Mouse (Mus musculus): ENCODE measurements around the gene Pnkp. TPM values are rescaled to one million over a fixed set of nuclear protein-coding genes. Genes with fewer than 3 reads are reported as not detected.

Gene Pnkp
- polyA plus RNA-seq, 1 experiment from 2014 or later = 39.8 TPM

DNA sequence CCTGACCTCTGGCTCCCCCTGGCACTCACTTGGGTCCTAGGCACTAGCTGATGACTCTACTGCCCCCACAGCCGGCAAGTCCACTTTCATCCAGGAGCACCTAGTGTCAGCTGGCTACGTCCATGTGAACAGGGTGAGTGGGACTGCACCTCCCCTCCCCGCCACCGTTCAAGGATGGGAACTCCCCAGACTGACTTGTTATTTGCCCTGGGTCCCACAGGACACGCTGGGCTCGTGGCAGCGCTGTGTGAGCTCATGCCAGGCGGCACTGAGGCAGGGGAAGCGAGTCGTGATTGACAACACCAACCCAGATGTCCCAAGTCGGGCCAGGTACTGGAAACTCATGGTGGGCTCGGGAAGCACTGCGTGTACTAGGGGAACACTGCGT lies 4.5 kb downstream of the Pnkp start:
- WGBS = 90% methylated on average over 14 of the region's 14 CpGs
- peak overlapping the region; percentile 69 for H3K27ac ChIP-seq
- peak overlapping the region; percentile 8; the same call in 1 of the 2 replicates for H3K4me3 ChIP-seq
- peaks cover 74% of the 10 kb centered on the region for H3K36me3 ChIP-seq (replicated peaks)
- H3K4me1 ChIP-seq = peaks cover 60% of the 10 kb centered on the region
- no peaks in the 10 kb centered on the region for H3K27me3 ChIP-seq (ENCODE audit: poor library complexity, severe bottlenecking)
- no peak for DNase-seq (ENCODE audit: extremely low spot score, low spot score)
- no peaks in the 10 kb centered on the region for H3K9me3 ChIP-seq

DNA sequence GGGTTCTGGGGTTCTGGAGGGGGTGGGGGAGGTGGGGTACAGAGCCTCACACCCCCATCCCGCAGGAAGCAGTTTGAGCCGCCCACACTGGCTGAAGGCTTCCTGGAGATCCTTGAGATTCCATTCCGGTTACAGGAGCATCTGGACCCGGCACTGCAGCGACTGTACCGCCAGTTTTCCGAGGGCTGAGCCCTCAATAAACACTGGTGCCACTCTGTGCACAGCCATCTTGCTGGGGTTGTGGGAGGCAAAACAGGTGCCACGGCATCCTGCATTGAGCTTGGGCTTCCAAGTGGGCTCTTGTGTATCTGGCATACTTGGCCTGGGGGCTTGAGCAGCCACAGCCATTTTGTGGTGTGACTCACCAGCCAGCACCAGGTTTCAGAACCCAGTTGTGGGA lies 5.5 kb downstream of the Pnkp start:
- H3K27me3 ChIP-seq (ENCODE audit: poor library complexity, severe bottlenecking) = no peaks in the 10 kb centered on the region
- H3K36me3 ChIP-seq (replicated peaks) = peaks cover 84% of the 10 kb centered on the region
- H3K4me3 ChIP-seq = peak overlapping the region; percentile 8; the same call in 1 of the 2 replicates
- no peak for DNase-seq (ENCODE audit: extremely low spot score, low spot score)
- peaks cover 61% of the 10 kb centered on the region for H3K4me1 ChIP-seq
- WGBS = 94% methylated on average over 8 of the region's 8 CpGs
- no peak overlapping the region for H3K27ac ChIP-seq
- H3K9me3 ChIP-seq = no peaks in the 10 kb centered on the region

- DNase-seq (ENCODE audit: extremely low spot score, low spot score) = no peak
- WGBS = 93% methylated on average over 14 of the region's 14 CpGs
- H3K27me3 ChIP-seq (ENCODE audit: poor library complexity, severe bottlenecking) = no peaks in the 10 kb centered on the region
- H3K4me3 ChIP-seq = peak overlapping the region; percentile 8; the same call in 1 of the 2 replicates
- no peaks in the 10 kb centered on the region for H3K9me3 ChIP-seq
- no peak overlapping the region for H3K27ac ChIP-seq
- peaks cover 91% of the 10 kb centered on the region for H3K36me3 ChIP-seq (replicated peaks)
- H3K4me1 ChIP-seq = peaks cover 61% of the 10 kb centered on the region
Observed at GRCm38 (mm10) chr7:44863210-44863609, 6.3 kb downstream of the Pnkp start.

- DNase-seq (ENCODE audit: extremely low spot score, low spot score) = no peak
- H3K36me3 ChIP-seq (replicated peaks) = peaks cover 89% of the 10 kb centered on the region
- WGBS = 90% methylated on average over 11 of the region's 11 CpGs
- peaks cover 60% of the 10 kb centered on the region for H3K4me1 ChIP-seq
- H3K9me3 ChIP-seq = no peaks in the 10 kb centered on the region
- H3K27ac ChIP-seq = no peak overlapping the region
- no peaks in the 10 kb centered on the region for H3K27me3 ChIP-seq (ENCODE audit: poor library complexity, severe bottlenecking)
- H3K4me3 ChIP-seq = peak overlapping the region; percentile 19
Observed at GRCm38 (mm10) chr7:44863982-44864494, 7.1 kb downstream of the Pnkp start.

DNA sequence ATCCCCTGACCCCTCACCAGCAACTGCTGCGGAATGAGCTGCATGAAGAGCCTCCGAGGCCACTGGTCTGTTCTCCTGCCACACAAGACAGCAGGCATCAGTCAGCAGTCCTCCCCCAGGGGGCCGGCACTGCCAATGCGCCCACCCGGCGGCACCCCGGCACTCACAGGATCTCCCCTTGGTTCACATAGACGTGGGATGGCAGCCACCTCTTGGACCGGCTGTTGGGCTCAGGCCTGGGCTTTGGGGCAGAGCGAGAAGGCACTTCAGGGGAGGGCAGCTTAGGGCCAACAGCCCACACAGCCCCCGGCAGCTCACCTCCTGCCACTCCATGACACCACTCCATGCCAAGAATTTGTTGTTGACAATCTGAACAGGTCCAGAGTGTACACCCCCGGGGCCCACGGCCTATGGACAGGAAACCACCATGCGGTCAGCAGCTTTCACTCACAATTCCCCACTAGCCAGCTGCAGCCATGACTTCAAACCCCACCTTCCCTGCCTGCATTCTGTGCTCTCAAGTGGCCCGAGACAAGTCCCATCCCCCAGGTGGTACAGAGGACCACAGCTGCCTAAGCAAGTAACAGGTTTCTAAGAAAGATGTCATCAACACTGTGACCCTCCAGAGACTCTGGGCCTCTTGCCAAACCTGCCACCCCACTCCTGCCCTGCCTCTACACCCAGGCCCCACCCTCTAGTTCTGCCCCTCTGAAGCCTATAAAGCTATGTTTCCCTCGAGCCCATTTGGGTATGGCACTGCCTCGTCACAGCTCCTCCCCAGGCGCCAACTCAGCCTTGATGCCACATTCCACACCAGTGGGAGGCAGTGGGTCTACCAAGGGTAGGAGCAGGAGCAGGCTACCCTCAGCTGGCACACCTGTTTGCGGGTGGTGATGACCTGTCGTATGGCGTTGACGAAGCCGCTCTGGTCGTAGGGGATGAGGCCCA lies 7.9 kb downstream of the Pnkp start:
- Histone ChIP-seq H3K27me3 (ENCODE audit: poor library complexity, severe bottlenecking) (no peaks in the 10 kb centered on the region), H3K36me3 (replicated peaks) (peaks cover 86% of the 10 kb centered on the region), H3K4me1 (peaks cover 61% of the 10 kb centered on the region), H3K9me3 (no peaks in the 10 kb centered on the region), H3K27ac (no peak overlapping the region), H3K4me3 (peak overlapping the region; percentile 19)
- WGBS = 91% methylated on average over 24 of the region's 24 CpGs
- DNase-seq (ENCODE audit: extremely low spot score, low spot score) = no peak

GRCm38 (mm10) chr7:44866276-44867009 lies 9.5 kb downstream of the Pnkp start:
- H3K4me1 ChIP-seq = peaks cover 61% of the 10 kb centered on the region
- peak overlapping the region; percentile 96; the same call in 1 of the 2 replicates for H3K27ac ChIP-seq
- H3K9me3 ChIP-seq = no peaks in the 10 kb centered on the region
- DNase-seq (ENCODE audit: extremely low spot score, low spot score) = no peak
- WGBS = 80% methylated on average over 15 of the region's 15 CpGs
- no peaks in the 10 kb centered on the region for H3K27me3 ChIP-seq (ENCODE audit: poor library complexity, severe bottlenecking)
- peaks cover 70% of the 10 kb centered on the region for H3K36me3 ChIP-seq (replicated peaks)
- peak overlapping the region; percentile 72 for H3K4me3 ChIP-seq

DNA sequence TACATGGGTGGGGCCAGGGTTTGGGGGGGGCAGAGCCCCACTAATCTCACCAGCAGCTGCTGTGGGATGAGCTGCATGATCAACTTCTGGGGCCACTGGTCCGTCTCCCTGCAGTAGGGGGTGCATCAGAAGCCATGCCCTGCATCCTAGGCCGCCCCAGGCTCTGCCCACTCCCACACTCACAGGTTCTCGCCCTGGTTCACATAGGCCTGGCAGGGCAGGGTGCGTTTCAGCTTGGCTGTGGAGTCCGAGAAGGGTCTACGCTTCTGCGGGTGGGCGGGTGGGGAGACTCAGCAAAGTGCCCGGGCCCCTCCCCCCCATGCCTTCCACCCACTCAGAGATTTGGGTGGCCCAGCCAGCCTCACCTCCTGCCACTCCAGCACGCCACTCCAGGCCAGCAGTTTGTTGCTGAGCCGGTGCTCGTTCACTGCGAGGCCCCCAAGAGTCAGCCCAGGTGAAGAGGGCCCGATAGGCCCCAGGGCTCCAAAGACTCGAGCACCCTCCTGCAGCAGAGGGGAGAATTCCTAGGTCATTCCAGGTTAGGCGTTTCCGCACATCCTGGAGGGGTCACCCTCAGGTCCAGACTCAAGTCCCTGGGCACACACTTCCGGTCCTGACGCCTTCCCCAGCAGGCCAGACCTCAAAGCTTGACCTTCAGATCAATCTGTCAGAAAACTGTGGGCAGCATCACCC lies 10.2 kb downstream of the Pnkp start:
- peaks cover 59% of the 10 kb centered on the region for H3K4me1 ChIP-seq
- H3K36me3 ChIP-seq (replicated peaks) = peaks cover 63% of the 10 kb centered on the region
- no peaks in the 10 kb centered on the region for H3K27me3 ChIP-seq (ENCODE audit: poor library complexity, severe bottlenecking)
- DNase-seq (ENCODE audit: extremely low spot score, low spot score) = no peak
- peak overlapping the region; percentile 96; the same call in 1 of the 2 replicates for H3K27ac ChIP-seq
- H3K4me3 ChIP-seq = peak overlapping the region; percentile 72
- WGBS = 86% methylated on average over 19 of the region's 19 CpGs
- no peaks in the 10 kb centered on the region for H3K9me3 ChIP-seq

DNA sequence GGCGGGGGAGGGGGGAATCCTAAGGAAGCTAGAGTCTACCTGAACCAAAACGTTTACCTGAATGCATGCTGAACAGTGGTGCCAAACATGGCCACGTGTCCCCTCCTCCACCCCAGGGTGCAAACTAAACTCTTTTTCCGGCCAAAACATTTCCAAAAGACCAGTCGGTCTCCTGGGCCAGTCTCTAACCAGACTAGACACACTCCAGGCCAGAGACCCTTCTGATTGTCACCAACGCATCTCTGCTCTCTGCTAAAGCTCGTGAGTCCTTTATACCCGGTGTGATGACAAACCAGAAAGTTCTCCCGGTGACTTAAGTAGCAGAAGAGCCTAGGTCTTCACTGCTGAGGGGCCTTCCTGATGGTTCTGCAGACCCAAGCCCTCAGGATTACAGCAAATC lies 10.9 kb downstream of the Pnkp start:
- Histone ChIP-seq H3K36me3 (replicated peaks) (peaks cover 56% of the 10 kb centered on the region), H3K27me3 (ENCODE audit: poor library complexity, severe bottlenecking) (no peaks in the 10 kb centered on the region), H3K4me3 (peak overlapping the region; percentile 72), H3K27ac (peak overlapping the region; percentile 96), H3K9me3 (no peaks in the 10 kb centered on the region), H3K4me1 (peaks cover 59% of the 10 kb centered on the region)
- DNase-seq (ENCODE audit: extremely low spot score, low spot score) = no peak
- 68% methylated on average over 9 of the region's 9 CpGs for WGBS

- DNase-seq (ENCODE audit: extremely low spot score, low spot score) = no peak
- Histone ChIP-seq H3K27ac (peak overlapping the region; percentile 96), H3K4me1 (peaks cover 63% of the 10 kb centered on the region), H3K36me3 (replicated peaks) (peaks cover 50% of the 10 kb centered on the region), H3K9me3 (no peaks in the 10 kb centered on the region), H3K27me3 (ENCODE audit: poor library complexity, severe bottlenecking) (no peaks in the 10 kb centered on the region), H3K4me3 (peak overlapping the region; percentile 72)
- 9% methylated on average over 16 of the region's 16 CpGs for WGBS
Observed at GRCm38 (mm10) chr7:44868465-44868864, 11.5 kb downstream of the Pnkp start.

GRCm38 (mm10) chr7:44868919-44869696 lies 12.2 kb downstream of the Pnkp start:
- Histone ChIP-seq H3K27ac (peak overlapping the region; percentile 96), H3K4me3 (peak overlapping the region; percentile 72), H3K4me1 (peaks cover 66% of the 10 kb centered on the region), H3K27me3 (ENCODE audit: poor library complexity, severe bottlenecking) (no peaks in the 10 kb centered on the region), H3K36me3 (replicated peaks) (peaks cover 43% of the 10 kb centered on the region), H3K9me3 (no peaks in the 10 kb centered on the region)
- peak; percentile 76 for DNase-seq (ENCODE audit: extremely low spot score, low spot score)
- under 1% methylated on average over 92 of the region's 108 CpGs for WGBS

GRCm38 (mm10) chr7:44869697-44870528 lies 13.0 kb downstream of the Pnkp start, which contains the start of gene Ptov1:
TSS of gene Ptov1 (minus strand) at chr7:44869788.
- Histone ChIP-seq H3K4me3 (peak within 1 kb of the TSS; percentile 72), H3K4me1 (peaks cover 60% of the 10 kb centered on the region), H3K36me3 (replicated peaks) (peaks cover 35% of the 10 kb centered on the region), H3K27me3 (ENCODE audit: poor library complexity, severe bottlenecking) (no peaks in the 10 kb centered on the region), H3K9me3 (no peaks in the 10 kb centered on the region), H3K27ac (peak within 1 kb of the TSS; percentile 96)
- 13% methylated on average over 29 of the region's 29 CpGs for WGBS
- DNase-seq (ENCODE audit: extremely low spot score, low spot score) = peak; percentile 96
